Mouse (Mus musculus) hematopoietic stem cell, adult 5-6 weeks (primary cell): ENCODE results near the gene Cplane1. TPM values are rescaled to one million over a fixed set of nuclear protein-coding genes. Genes with fewer than 3 reads are reported as not detected.

Experiments
- ATAC-seq, 2 experiments: fragments of 125-278 bp in 1 of 2; replicated peaks in 1 of 2; 2 replicates each; pipeline ENCODE4 v1.8.0; 2016 to 2017; ENCODE audit warnings: inconsistent platforms in 2 of 2, mild to moderate bottlenecking in 2 of 2, moderate number of reproducible peaks in 2 of 2, low read depth in 1 of 2, moderate TSS enrichment in 1 of 2; ENCODE audit not compliant: low FRiP score in 2 of 2, poor library complexity in 2 of 2, severe bottlenecking in 2 of 2, insufficient read depth in 1 of 2, low TSS enrichment in 1 of 2
- total RNA-seq: library from RNA; stranded (forward); fragments of 172-1452, 232-1000 nt; gene quantifications from 2 replicates; pipeline ENCODE4 v1.2.3, GENCODE M21; 2017

The Cplane1 gene
- total RNA-seq, 1 experiment from 2014 or later = 11.1 TPM

DNA sequence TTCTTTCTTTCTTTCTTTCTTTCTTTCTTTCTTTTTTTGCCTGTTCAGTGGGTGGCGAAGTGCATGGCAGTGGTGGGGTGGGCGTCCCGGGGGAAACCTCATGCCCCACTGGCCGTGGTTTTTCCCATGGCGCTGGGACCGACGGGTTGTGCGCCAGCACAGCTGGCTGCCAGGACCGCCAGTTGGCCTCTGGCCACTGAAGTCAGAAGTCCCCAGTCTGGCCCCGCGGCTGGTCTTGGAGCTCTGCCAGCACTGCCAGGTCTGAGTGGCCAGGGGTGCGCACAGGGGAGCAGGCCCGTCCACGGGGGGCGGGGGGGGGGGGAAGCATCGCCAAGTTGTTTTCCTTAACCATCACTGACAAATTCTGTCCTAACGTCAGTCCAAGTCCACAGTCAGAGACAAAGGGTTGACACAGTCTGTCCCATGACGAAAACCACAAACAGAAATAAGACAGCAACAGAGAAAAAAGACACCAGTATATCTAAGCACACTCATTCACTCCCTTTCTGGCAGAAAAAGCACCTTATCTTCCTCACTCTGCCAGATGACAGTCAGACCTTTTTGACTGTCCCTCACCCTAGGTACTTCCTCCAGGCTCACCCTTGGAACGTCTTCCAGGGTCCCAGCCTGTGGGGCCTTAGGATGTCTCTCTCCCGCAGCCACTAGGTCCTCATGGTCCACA is 111.2 kb downstream of the Cplane1 start:
- peak in 1 of 2 experiments; percentile 39; a peak in 1 of 4 replicates for ATAC-seq

DNA sequence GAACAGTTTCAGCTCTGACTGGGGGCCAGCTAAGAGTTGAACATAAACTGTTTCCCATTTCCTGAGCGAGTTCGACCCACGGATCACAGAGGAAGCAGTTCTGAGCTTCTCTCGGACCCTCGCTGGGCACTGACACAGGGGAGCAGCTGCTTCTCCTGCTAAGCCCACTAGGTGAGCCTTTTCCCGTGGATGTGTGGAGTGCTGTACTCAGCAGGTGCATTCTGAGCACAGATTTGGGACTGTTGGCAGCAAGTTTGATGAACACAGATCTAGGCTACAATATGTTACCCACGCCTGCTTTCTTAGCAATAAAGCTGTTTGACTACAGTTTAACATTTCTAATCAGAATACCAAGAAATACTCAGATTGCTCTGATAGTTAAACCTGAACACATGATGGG is 112.8 kb downstream of the Cplane1 start:
- ATAC-seq = no peak

DNA sequence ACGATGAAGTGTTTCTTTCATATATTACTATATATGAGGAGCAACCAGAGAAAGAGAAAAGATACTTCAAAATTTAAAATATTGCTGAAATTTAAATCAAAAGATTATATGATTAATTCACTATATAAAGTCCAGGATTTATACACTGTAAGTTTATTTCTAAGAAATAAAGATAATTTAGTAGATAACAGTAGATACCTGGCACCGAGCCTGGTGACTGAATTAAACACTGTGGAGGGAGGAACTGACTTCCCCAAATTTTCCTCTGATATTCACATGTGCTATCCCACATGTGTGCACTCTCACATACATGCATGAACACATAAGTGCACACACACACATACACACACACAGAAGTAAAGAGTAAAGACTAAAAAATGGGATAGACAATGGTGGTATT is 113.2 kb downstream of the Cplane1 start:
- ATAC-seq = no peak

DNA sequence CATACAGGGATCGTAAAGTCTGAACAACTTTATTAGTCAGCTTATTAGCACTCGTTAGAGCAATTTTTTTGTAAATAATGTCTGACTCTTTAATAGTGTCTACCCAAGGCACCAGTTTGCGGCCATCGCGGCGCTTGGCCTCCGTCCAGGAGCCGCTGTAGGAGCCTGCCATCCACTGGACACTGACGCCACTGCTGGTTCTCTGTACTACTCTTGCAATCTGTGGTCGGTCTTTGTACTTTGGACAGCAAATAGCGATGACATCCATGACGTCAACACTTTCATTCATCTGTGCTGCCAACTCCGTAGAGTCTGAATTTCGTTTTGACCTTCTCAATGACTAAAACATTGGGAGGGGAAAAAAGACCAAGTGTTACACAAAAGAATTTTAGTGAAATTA is 122.3 kb downstream of the Cplane1 start:
- no peak for ATAC-seq

DNA sequence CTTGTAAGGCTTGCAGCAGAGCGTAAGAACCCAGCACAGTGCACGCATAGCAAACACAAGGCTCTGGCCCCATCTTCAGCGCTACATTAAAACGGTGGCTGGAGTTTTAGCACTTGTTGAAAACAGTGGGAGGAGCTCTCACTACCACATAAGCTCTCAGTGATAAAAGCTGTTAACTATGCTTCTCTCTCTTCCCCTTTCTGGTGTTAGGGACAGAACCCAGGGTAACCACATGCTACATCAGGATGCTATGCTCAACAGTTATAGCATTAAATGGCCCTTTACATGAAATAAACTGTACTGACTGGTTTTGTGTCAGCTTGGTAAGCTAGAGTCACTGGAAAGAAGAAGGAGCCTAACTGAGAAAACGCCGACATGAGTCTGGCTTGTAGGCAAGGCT is 125.2 kb downstream of the Cplane1 start:
- no peak for ATAC-seq

DNA sequence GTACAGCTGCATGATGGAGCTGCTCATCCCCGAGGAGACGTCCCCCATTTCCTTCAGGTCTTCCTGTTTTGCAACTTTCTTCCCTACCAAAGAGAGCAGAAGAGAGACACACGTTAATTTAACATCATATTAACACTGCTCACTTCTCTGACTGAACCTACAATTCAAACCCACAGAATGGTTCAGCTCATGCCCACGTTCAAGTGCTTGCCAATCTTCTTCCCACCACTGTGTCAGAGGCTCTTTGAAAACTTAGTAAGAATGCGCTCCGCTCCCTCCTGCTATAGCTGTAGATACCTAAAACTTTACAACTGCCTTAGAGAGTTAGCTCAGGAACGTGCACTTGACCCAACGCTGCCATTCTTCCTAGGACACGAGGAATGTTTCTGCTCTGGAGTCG is 134.0 kb downstream of the Cplane1 start:
- no peak for ATAC-seq

DNA sequence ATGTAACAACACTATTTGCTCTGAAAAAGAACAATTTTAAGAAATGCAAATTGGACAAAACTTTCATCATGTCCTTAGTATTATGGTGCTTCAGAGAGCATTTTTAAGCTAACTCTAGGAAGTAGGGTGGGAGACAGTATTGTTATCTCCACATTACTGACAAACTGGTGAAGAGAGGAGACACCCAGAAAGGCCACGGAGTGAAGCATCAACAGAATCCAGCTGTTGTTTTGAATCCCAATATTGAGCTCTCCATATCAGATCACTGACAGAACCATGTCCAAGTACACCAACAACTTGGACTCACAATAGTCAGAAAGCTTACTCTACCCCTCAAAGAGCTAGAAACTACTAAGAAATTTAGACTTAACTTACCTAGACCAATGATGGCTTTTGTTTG is 136.6 kb downstream of the Cplane1 start:
- no peak for ATAC-seq

DNA sequence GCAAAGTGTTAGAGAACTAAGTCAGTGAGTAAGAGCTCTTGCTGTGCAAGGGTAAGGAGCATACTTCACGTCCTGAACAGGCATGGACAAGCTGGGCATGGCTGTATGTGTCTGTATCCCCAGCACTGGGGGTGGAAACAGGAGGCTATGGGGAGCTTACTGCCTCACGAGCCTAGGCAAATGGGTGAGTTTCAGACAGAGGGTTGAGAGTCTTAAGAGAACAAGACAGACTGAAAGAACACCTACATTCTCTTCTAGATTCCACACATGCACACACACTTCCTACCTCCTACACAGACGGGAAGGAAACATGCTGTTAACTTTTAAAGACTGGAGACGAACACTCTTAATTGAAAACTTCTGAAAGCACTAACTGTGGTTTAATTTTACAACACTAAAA is 148.5 kb downstream of the Cplane1 start:
- no peak for ATAC-seq

DNA sequence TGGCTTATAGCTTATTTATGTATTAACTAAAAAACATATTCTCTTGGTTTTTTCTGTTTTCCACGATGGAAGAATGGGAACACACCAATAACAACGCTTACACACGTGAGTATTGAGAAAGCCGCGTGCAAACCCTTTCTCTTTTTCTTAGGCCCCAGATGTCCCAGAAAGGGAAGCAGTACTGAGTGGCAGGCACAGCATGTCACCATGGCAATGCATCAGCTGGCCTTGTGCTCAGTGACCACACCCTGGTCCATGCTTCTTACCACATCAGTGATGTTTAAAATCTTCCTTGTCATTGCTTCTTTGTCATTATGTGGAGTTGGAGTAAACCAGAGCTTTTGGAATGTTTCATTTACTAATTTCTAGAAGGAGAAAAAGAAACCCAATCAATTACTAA is 150.3 kb downstream of the Cplane1 start:
- no peak for ATAC-seq

Other genes with a start within 250 kb of the Cplane1 start
- gene Wdr70, start 69.9 kb upstream of the Cplane1 start, total RNA-seq = 42.9 and 66.3 TPM in 2 replicates
- gene Nup155, start 59.8 kb upstream of the Cplane1 start, total RNA-seq = 53.2 and 56.9 TPM in 2 replicates